Mouse (Mus musculus) midbrain, embryonic 16.5 days (tissue): Measurements from ENCODE around the gene Trpv5. TPM values are rescaled to one million over a fixed set of nuclear protein-coding genes. Genes with fewer than 3 reads are reported as not detected.

Source experiments
- ATAC-seq: fragments of 200-750 bp; cut with Nextera tagmentation; 2 replicates; pipeline ENCODE4 v1.8.0; 2017; ENCODE audit warnings: moderate TSS enrichment
- H3K27ac ChIP-seq: fragments of 300-500 bp; sonication (generic); 2 replicates; pipeline ENCODE4 v1.5.1; 2014; ENCODE audit warnings: mild to moderate bottlenecking, low read length, mixed read lengths
- H3K27me3 ChIP-seq: fragments of 300-500 bp; sonication (generic); 2 replicates; pipeline ENCODE4 v1.6.1; 2014; ENCODE audit warnings: low read depth, low read length, mixed read lengths; ENCODE audit not compliant: control insufficient read depth, insufficient read depth
- H3K36me3 ChIP-seq: fragments of 300-500 bp; sonication (generic); 2 replicates; pipeline ENCODE4 v1.6.1; 2014; ENCODE audit warnings: mild to moderate bottlenecking, low read length, moderate library complexity, mixed read lengths; ENCODE audit not compliant: control insufficient read depth, insufficient read depth
- H3K4me1 ChIP-seq: fragments of 300-500 bp; sonication (generic); 2 replicates; pipeline ENCODE4 v1.6.1; 2014; ENCODE audit warnings: mild to moderate bottlenecking, low read length, mixed read lengths; ENCODE audit not compliant: control insufficient read depth, insufficient read depth
- H3K4me2 ChIP-seq: fragments of 300-500 bp; sonication (generic); 2 replicates; pipeline ENCODE4 v1.6.1; 2014; ENCODE audit warnings: mild to moderate bottlenecking, low read length, mixed read lengths
- H3K4me3 ChIP-seq: fragments of 300-500 bp; sonication (generic); 2 replicates; pipeline ENCODE4 v1.5.1; 2014; ENCODE audit warnings: low read depth, mild to moderate bottlenecking, low read length, moderate library complexity, mixed read lengths
- H3K9ac ChIP-seq: fragments of 300-500 bp; sonication (generic); 2 replicates; pipeline ENCODE4 v1.6.1; 2014; ENCODE audit warnings: low read depth, low read length, mixed read lengths
- H3K9me3 ChIP-seq: fragments of 300-500 bp; sonication (generic); replicated peaks from 2 replicates; pipeline ENCODE4 v1.6.1; 2014; ENCODE audit warnings: mild to moderate bottlenecking, low read length, mixed read lengths; ENCODE audit not compliant: control insufficient read depth, poor library complexity, severe bottlenecking
- WGBS: fragments of 180-500 bp; shearing (Covaris S2); extraction: QIAGEN DNeasy Blood & Tissue Kit; methylation state at CpG from one replicate; pipeline ENCODE4 v1.1.7; 2014; 5-methylcytosine and 5-hydroxymethylcytosine counted together
- polyA plus RNA-seq: library from polyadenylated mRNA; unstranded; fragments of >200 nt; fragmentation: Nextera tagmentation; extraction: Ambion mirVana; gene quantifications from 2 replicates; pipeline ENCODE4 v1.2.1, GENCODE M21; 2015

The Trpv5 gene
- polyA plus RNA-seq, 1 experiment from 2014 or later: not detected

DNA sequence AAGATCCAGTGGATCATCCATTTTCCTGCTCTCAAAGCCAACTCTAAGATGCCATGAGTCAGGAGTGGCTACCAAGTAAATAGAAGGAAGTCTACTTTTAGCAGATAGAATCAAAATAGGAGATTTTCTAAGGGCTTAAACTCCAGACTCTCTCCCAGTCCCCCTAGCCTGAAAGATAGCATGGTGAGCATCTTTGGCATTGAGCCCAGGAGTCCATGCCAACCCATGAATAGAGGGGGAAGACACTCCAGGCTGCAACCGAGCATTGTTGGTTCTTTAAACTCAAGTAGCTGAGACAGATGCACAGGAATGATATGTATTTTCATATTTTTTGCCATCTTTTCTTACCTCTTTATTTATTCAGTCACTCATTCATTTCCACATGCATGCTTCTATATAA is 45.4 kb downstream of the Trpv5 start:
- H3K4me1 ChIP-seq: no peaks in the 10 kb centered on the region
- H3K27ac ChIP-seq: no peak overlapping the region
- no peak overlapping the region for H3K4me2 ChIP-seq
- no peaks in the 10 kb centered on the region for H3K9me3 ChIP-seq
- H3K27me3 ChIP-seq: no peaks in the 10 kb centered on the region
- no peaks in the 10 kb centered on the region for H3K36me3 ChIP-seq
- H3K4me3 ChIP-seq: no peak overlapping the region
- no peak overlapping the region for H3K9ac ChIP-seq
- no peak for ATAC-seq
- 56% methylated on average over 1 of the region's 1 CpGs for WGBS

DNA sequence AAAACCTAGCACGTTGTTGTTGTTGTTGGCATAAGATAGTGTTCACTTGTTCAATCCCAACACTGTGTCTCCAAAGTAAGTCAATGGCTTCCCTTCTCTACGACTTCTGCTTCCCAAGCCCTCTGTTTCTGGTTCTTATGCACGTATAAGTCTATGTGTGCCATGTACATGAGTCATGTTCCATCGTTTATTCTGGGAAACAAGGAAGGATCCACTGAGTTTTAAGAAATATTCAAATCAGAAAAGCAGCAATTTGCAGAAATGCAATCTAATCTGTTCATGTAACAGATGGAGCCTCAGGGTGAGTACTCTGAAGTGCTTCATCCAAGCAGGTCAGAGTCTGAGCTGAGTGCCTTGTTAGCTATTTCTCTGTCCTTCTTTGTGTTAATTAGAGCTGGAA is 49.0 kb downstream of the Trpv5 start:
- no peaks in the 10 kb centered on the region for H3K9me3 ChIP-seq
- H3K9ac ChIP-seq: no peak overlapping the region
- H3K27ac ChIP-seq: no peak overlapping the region
- WGBS: 82% methylated on average over 4 of the region's 4 CpGs
- no peaks in the 10 kb centered on the region for H3K36me3 ChIP-seq
- H3K4me3 ChIP-seq: no peak overlapping the region
- no peaks in the 10 kb centered on the region for H3K4me1 ChIP-seq
- ATAC-seq: no peak
- no peaks in the 10 kb centered on the region for H3K27me3 ChIP-seq
- no peak overlapping the region for H3K4me2 ChIP-seq

DNA sequence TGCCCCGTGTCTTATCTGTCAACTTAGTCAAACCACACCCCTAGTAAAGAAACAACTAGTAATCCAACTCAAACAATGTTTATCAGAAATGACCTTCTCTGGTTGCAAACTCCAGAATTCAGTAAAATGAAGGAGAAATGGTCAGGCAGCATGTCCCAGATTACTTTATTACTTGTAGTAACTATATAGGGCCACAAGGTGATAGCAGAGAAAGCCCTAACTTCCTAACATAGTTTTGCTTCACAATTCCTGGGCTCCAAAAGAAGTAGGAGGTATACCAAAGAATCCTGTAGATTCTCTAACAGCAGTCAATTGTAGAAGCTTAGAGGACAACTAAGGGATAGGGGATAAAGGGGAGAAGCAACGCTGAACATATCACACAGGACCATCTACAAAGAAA is 49.8 kb downstream of the Trpv5 start:
- Histone ChIP-seq H3K9me3 (no peaks in the 10 kb centered on the region), H3K27ac (no peak overlapping the region), H3K36me3 (no peaks in the 10 kb centered on the region), H3K4me3 (no peak overlapping the region), H3K27me3 (no peaks in the 10 kb centered on the region), H3K4me1 (no peaks in the 10 kb centered on the region), H3K4me2 (no peak overlapping the region), H3K9ac (no peak overlapping the region)
- no peak for ATAC-seq
- 78% methylated on average over 2 of the region's 2 CpGs for WGBS

DNA sequence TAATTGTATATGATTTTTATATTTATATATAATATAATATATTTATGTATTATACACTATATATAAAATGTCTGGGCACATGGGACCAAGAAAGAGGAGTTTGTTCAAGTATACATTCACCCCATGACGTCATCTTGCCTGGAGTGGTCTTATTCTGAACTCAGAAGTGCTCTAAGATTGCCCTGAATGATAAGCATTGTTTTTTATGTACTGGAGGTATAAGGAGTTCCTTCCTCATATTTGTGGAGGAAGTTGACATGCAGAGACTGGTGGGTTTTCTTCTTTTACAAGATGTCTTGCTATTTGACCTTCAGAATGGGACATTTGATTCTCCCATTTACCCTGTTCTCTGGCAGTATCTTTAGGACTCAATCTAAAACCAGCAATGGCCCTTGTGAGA is 52.4 kb downstream of the Trpv5 start:
- Histone ChIP-seq H3K4me2 (no peak overlapping the region), H3K27ac (no peak overlapping the region), H3K4me1 (no peaks in the 10 kb centered on the region), H3K4me3 (no peak overlapping the region), H3K27me3 (no peaks in the 10 kb centered on the region), H3K9ac (no peak overlapping the region), H3K36me3 (no peaks in the 10 kb centered on the region), H3K9me3 (no peaks in the 10 kb centered on the region)
- no peak for ATAC-seq
- 88% methylated on average over 1 of the region's 1 CpGs for WGBS

DNA sequence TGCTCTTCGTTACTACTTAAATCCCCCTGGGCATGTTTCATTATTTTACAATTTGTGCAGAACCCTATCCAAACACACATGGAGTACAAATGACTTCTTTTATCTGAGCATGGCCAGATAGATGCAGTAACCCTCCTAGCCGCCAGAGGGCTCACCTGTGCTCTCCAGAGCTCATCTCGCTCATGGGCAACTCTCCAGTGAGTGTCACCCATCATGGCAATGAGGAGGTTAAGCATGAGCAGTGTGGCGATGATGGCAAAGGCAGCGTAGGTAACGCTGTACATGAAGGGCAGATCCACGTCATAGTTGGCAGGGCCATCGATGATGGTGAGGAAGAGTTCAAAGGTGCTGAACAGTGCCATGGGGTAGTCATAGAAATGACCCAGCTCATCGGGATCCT is 57.9 kb downstream of the Trpv5 start:
- Histone ChIP-seq H3K4me1 (no peaks in the 10 kb centered on the region), H3K4me2 (no peak overlapping the region), H3K36me3 (peaks cover 20% of the 10 kb centered on the region), H3K27me3 (no peaks in the 10 kb centered on the region), H3K9ac (no peak overlapping the region), H3K27ac (no peak overlapping the region), H3K9me3 (no peaks in the 10 kb centered on the region), H3K4me3 (no peak overlapping the region)
- WGBS: 68% methylated on average over 9 of the region's 9 CpGs
- peak; percentile 33; the same call in 1 of the 2 replicates for ATAC-seq

DNA sequence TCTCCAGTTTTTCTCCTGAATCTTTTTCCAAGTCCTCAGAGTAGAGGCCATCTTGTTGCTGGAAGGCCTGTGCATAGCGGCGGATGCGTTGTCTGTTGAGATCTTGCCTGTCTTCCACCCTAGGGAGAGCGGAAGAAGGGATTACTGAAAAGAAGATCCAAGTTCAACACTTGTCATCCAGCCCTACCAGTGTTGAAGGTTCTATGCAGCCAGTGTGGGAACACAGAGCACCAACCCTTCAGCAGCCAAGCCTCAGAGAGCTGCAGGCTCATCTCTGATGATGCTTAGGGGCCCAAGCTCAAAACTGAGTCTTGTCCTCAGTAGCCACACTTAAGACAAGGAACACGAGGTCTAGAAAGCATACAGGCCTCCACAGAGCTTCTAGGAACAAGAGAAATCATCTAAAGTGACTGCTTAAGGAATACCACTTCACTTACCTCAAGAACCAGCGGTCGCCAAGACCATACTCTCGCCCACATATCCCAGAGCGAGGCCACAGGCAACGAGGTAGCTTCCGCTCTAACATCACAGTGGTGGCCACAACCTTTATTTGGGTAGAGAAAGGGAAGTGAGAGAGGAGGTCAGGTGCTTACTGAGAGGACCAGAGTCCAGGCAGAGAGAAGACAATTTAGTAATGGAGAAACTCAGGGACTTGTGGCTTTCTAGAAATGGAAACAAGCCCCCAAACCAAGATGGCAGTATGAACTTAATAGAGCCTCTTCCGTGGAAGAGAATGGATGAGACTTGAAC is 59.2 kb downstream of the Trpv5 start:
- no peaks in the 10 kb centered on the region for H3K27me3 ChIP-seq
- no peaks in the 10 kb centered on the region for H3K4me1 ChIP-seq
- WGBS: 93% methylated on average over 12 of the region's 12 CpGs
- H3K4me2 ChIP-seq: no peak overlapping the region
- H3K27ac ChIP-seq: no peak overlapping the region
- no peaks in the 10 kb centered on the region for H3K9me3 ChIP-seq
- H3K4me3 ChIP-seq: no peak overlapping the region
- H3K36me3 ChIP-seq: peaks cover 20% of the 10 kb centered on the region
- no peak for ATAC-seq
- no peak overlapping the region for H3K9ac ChIP-seq

DNA sequence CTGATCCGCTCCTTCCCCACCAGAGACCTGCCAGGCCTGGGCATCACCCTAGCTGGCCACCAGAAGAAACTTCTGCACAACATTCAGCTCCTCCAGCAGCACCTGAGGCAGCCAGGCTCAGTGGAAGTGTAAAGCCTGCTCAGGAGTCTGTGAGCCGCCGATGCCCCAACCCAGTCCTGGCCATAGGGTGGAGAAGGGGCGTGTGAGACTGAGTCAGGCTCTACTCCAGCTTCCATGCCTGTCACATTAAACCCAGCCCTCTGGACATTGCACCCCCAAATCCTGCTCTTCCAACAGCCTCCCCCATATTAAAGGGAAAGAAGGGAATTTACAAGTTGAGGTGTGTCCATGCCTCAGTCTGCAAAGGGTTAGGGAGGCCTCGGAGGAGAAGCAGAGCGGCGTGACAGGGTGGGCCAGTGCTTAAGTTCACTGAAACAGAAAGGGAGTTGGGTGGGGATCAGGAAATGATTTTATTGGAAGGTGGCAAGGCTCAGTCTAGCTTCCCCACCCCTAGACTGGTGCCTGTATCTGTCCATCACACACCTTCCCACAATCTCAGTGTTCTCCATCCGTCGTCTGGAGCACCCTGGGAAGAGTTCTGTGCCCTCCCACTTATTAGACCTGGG is 60.3 kb downstream of the Trpv5 start:
- WGBS: 92% methylated on average over 9 of the region's 9 CpGs

DNA sequence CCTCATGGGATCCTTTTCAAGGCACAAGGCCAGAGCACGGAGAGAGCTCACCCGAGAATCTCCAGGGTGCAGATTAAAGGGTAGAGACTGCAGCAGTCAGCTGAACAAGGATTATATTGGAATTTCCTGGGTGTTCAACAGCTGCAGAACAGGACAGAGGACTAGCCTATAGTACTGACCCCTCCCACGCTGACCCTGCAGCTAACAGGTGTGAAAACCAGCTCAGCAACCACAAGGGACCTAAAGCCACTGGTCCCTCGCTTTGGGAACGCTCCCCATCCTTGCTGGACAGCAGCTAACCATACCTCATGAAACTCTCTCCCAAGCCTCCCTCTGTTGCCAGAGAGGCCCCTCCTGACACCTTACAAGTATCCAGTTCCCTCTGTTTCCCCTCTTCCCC is 72.9 kb downstream of the Trpv5 start:
- Histone ChIP-seq H3K9ac (peak overlapping the region; percentile 17; the same call in 1 of the 2 replicates), H3K36me3 (no peaks in the 10 kb centered on the region), H3K27me3 (no peaks in the 10 kb centered on the region), H3K4me3 (no peak overlapping the region), H3K27ac (no peak overlapping the region), H3K9me3 (no peaks in the 10 kb centered on the region), H3K4me2 (peak overlapping the region; percentile 95), H3K4me1 (peaks cover 32% of the 10 kb centered on the region)
- 52% methylated on average over 5 of the region's 5 CpGs for WGBS
- no peak for ATAC-seq

More for the DNA sequence above, 60.3 kb downstream of the Trpv5 start:
- no peaks in the 10 kb centered on the region for H3K4me1 ChIP-seq
- no peak overlapping the region for H3K4me2 ChIP-seq
- no peaks in the 10 kb centered on the region for H3K27me3 ChIP-seq
- H3K9ac ChIP-seq: no peak overlapping the region
- no peak overlapping the region for H3K4me3 ChIP-seq
- H3K27ac ChIP-seq: no peak overlapping the region
- H3K9me3 ChIP-seq: no peaks in the 10 kb centered on the region
- ATAC-seq: no peak
- H3K36me3 ChIP-seq: peaks cover 26% of the 10 kb centered on the region

DNA sequence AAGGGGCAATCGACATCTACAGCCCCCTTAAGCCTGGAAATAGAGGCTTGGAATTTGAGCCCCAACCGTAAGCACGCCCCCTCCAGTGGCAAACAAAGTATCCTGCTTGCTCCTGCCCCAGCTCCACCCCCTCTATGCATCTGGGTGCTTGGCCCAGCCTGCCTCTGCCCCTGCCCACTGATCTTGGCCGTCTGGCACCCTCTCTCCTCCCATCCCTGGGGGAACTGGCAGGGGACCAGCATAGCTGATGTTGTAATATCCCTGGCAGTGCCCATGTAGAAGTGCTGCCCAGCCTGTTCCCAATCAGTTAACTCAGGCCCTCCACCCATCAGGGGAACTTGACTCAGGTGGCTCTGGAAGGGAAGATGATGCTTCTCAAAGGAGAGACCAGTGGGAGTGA is 74.4 kb downstream of the Trpv5 start:
- Histone ChIP-seq H3K9ac (peak overlapping the region; percentile 93), H3K4me3 (peak overlapping the region; percentile 74), H3K27me3 (no peaks in the 10 kb centered on the region), H3K4me1 (peaks cover 29% of the 10 kb centered on the region), H3K27ac (peak overlapping the region; percentile 90; the same call in 1 of the 2 replicates), H3K4me2 (peak overlapping the region; percentile 95), H3K36me3 (no peaks in the 10 kb centered on the region), H3K9me3 (no peaks in the 10 kb centered on the region)
- ATAC-seq: peak; percentile 8
- 1% methylated on average over 4 of the region's 4 CpGs for WGBS
